Mouse (Mus musculus) layer of hippocampus, adult 11-12 months (tissue): Measurements from ENCODE around the gene Ints1.
"Not testable (repeated sequence)": the region's sequence is repeated elsewhere in the genome, so short reads cannot be mapped to it uniquely, and the experiment has no call there.

ENCODE experiments used
- DNase-seq: peaks from one replicate; pipeline ENCODE4 v3.0.0; 2022; ENCODE audit warnings: low spot score

Ints1 gene

DNA sequence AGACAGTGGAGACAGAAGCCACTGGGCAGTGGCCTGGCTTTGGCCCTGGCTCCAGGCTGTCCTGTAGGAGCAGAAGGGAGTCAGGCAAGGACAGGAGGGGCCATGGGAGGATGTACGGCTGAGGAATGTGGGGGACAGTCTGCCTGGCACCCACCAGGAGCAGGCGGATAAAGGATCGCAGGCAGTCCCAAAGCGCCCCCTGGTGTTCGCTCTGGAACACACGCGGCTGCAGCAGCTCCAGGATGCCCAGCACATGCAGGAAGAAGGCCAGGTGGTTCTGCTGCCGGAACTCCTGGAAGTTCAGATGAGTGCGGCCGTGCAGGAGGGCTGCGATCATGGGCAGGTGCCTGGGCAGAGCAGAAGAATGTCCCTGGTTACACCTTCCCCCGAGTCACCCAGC is 20.7 kb downstream of the Ints1 start:
- peak; percentile 67 for DNase-seq

DNA sequence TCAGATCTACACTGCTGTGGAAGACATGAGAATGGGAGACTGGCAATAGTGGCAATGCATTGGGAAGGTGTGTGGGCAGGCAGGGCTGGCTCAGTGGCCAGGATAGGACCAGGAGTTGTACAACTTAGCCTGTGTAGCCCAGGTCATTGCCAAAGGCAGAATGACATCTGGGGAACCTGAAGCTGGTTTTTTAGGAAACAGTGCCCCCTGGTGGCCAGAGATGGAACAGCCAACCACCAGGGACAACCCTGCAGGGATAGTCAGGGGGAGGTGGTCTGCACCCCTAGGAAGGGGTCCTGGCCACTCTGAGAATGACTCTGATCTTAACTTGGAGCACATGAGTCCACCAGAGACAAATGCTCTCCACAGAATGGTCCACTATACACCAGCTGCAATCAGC is 24.9 kb downstream of the Ints1 start:
- DNase-seq: no peak

DNA sequence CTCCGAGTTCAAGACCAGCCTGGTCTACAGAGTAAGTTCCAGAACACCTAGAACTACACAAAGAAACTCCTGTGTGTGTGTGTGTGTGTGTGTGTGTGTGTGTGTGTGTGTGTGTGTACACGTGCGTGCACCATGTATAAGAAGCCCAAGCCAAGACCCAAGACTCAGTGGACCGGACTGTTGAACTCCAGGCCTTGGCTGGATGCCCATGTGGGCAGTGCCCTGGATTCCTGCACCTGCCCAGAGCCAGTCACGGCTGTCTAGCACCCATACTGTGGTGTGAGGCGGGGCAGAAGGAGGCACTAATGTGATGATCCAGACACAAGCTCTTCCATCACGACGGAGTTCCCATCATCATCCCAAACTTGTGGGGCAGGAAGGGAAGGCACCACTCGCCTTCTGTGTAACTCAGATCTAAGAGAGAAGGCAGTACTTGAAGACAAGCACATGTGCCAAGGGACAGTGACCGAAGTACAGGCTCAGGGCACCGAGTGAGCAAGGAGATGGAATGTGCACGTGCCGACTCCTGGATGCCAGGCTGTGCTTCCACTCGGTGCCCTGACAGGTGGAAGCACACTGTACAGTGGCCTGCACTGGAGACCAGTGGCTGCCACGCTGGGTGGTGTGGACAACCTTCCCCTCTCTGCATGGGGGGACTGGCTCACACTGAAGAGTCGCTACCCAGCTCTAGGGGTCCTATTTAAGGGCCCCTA is 25.9 kb downstream of the Ints1 start:
- DNase-seq: no peak

DNA sequence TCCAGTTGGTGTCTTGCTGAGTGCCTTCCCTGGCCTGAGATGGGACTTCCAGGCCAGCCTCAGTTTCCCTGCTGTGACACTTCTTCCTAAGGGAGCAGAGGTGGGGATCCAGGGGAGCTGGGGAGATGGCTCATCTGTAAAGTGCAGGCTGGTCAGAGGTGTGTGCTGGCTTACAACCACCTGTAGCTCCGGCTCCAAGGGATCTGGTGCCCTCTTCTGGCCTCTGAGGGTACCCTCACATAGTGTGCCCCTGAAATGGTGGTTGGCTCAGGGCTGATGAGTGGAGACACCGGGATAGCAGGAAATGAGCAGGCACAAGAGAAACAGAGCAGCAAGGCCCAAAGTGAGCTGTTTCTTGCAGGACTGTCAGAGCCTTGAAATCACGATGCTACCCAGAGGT is 29.7 kb downstream of the Ints1 start:
- DNase-seq: peak; percentile 51

DNA sequence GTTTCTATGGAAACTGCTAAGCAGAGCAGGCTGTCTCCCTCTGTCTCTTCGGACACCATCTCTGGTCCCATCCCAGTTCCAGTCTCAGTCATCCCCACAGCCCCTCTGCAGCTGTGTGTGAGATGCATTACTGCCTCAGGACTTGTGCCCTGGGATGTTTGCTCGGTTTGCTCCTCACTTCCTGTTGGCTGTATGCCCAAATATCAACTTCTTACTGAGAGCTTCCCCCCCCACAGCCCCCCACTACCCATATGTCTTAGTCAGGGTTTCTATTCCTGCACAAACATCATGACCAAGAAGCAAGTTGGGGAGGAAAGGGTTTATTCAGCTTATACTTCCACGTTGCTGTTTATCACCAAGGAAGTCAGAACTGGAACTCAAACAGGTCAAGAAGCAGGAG is 32.8 kb downstream of the Ints1 start:
- DNase-seq: not testable (repeated sequence)

DNA sequence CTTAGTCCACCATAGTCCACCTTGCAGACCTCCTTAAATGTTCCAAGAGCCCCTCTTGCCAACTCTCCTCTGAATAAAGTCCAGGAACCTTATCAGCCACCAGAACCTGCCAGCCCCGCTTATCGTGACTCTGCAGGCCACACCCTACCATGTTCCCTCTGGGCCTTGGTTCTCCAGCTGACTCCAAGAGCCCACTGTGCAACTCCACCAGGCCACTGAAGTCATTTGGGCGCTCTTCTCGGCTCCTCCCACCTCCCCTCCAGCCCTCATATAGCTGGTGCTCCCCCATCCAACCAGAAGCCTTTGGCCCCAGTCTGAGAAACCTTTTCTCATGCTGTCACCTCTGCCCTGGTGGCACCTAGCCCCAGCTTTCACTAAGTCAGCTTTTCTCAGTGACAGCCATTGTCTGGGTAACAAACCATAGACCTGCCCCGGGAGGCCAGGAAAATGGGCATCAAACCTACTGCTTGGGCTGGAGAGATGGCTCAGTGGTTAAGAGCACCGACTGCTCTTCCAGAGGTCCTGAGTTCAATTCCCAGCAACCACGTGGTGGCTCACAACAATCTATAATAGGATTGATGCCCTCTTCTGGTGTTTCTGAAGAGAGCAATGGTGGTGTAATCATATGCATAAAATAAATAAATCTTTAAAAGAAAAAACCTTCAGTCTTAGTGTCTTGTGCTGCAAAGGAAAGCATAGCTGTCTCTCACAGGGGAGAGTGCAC is 36.7 kb downstream of the Ints1 start:
- no peak for DNase-seq

DNA sequence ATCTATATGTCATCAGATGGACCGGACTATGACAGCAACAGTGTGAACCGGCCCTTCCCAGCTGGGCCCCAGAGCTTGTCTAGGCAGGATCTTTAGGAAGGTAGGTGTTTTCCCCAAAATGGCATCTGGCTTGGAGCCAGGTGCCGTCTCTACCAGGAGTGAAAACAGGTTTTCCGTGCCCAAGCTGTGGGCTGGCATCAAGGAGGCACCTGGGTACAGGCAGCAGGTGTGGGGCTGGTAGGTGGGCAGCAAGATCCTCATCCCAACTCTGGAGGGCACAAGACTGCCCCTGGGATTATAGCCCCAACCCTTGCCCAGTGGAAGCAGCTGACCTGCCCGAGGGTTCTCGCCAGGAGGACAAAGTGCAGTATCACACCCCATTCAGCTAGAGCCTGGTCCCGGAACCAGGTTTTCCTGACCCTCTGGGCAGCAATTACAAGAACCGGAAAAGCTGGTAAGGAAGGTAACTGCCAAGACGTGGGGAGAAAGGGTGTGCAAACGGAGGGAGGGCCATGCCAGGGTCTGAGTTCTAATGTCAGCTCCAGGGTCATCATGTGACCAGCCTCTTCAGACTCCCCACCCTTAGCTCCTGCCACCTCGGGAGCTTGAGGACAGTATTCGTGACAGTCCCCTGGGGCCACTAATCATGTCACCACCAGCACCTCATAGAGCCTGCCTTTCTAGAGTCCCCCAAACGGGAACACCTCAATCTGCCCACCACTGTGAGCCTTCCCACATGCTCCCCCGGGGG is 37.5 kb downstream of the Ints1 start:
- DNase-seq: no peak

DNA sequence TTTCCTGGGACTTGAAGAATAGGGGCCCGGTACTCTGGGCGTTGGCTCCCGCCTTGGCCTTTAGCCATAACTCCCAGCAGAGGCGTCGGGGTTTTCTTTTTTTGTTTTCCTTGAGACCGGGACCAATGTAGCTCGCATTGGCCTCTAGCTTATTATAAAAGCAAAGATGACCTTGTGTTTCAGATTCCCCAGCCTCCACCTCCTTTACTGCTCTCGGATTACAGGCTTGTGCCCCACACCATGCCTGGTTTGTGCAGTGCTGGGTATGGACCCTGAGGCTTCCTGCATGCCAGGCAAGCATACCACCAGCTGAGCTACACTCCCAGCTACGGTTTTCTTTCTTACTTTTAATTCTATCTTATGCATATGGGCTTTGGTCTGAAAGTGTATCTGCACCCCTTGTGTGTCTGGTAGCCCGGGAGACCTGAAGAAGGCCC is 39.0 kb downstream of the Ints1 start:
- no peak for DNase-seq

DNA sequence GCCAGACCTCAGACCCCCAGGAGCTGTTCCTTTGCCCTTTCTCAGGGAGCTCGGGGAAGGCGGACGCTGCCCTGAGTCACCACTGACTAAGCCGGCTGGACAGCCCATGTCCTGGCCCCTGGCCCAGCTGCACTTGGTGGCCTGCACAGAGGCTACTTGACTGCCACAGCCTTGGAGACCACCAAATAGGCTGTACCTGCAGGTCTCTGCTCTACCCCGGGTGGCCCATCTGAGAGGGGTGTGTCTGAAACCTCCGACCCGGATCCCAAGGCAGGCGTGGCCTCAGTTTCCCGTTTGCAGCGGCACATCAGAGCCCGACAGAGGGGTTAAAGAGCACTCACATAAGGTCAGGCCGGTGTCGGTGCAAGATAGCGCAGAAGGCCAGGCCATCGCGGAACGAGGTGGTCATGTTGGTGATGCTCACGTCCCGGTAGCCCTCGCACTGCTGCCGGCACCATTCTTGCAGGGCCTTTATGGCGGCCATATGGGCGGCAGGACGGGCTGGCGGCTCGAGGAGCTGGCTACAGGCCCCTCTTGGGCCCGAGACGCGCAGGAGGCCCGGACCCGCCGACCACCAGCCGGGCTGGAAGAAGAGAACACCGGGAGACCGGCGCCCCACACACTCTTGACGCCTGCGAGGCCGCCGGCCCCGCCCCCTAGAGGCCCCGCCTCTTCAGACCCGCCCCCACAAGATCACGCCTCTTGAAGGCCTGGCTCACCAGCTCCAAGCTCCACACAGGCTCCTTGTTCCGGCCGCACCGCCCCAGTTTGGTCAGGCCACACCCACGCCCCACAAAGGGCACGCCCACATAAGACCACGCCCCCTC is 39.6 kb downstream of the Ints1 start, which contains the start of gene Micall2:
TSS of gene Micall2 (minus strand) at position 660 of the 827 bp plus-strand sequence.
- peak; percentile 90 for DNase-seq

DNA sequence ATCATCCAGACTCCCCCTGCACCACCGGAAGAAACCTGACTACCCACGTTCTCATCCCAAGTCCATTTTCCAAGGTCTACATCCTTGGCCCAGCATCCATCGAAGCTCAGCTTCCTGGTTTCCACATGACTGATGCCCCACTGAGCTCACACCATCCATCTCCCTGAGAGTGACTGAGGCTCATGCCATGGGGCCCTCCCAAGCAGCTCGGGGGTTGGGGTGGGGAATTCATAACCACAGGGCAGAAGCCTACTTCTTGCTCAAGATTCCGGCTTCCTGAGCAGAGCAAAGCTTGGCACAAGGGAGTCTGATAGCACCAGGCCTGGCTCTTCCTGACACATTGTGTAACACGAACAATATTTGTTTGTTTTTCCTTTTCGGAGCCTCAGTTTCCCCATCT is 40.7 kb downstream of the Ints1 start:
- DNase-seq: no peak

DNA sequence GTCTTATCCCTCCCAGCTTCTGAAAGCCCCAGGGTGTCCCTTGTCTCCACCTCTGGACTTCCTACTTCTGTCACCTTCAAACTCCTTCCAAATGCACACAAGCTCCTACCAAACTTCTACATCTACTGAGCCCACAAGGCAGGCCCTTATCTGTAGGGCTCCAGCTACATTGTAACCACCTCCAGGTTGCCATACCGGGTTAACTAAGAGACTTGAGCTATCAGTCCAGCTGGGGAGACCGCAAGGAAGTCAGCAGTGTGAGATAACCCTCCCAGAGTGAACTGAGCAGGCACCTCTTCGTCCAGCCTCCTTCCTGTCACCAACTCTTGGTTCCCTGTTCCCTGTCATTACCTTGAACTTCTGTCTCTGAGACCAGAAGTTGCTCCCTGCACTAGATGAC is 41.5 kb downstream of the Ints1 start:
- no peak for DNase-seq

DNA sequence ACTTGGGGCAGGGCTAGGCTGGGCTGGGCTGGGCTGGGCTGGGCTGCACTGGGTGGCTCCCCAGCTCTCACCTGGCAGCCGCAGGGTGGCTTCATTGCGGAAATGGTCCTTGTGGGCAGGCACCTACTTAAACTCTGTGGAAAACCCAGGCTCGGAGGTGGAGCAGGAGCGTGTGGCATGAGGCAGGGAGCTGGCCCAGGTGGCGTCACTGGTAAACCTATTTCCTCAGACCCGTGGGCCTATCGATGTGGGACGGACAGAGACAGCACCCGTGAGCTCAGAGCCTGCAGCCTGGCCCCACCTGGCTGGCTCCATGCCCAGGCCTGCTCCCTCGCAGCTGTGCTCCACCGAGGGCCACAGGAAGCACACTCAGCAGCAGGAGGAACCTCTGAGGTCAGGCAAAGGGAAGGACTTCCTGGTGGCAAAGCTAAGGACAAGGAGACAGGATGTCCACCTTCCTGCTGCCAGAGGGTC is 42.8 kb downstream of the Ints1 start:
- no peak for DNase-seq

DNA sequence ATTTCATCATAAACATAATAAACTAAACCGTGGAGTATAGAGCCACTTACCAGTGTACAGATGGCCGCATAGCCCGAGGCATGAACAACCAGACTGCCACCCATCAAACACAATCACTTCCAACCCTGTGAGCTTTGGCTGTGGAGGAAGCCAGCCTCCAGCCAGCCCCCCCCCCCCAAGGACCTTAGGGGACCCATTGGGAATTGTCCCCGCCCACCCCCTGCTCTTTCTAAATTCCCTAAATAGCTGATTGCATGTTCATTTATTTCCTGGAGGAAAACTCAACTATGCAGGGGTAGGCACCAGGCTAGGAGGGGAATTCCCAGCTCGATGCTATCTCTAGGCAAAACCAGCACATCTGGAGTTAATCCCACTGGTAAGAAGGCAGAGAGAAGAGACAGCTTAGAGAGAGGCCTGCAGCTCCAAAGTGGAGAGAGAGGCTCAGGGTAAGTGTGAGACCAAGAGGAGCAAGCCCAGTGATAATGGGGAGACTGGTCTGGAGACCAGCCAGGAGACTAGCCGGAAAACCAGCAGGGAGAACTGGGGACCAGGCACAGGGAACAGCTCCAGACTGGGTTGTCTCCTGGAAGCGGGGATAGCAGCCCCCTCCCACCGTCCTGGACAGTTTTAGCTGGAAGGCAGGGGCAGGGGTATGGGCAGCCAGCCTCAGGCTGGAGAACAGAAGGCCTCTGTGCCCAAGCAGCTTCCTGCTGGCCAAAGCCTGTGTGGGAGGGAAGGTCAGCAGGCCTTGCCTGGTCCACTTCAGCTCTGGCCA is 44.6 kb downstream of the Ints1 start:
- DNase-seq: no peak

DNA sequence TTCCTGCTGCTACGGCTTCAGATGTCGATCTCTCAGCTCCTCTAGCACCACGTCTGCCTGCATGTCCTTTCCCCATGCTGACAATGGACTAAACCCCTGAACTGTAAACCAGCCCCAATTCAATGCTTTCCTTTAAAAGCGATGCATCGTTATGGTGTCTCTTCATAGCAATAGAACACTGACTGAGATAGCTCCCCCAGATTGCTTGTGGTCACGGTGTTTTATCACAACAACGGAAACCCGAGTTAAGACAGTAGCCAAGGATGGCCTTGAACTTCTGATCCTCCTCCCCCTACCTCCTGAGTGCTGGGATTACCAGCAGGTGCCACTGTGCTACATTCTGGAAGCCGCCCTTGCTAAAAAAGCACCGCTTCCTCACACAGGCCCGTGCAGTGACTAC is 48.2 kb downstream of the Ints1 start:
- DNase-seq: no peak

DNA sequence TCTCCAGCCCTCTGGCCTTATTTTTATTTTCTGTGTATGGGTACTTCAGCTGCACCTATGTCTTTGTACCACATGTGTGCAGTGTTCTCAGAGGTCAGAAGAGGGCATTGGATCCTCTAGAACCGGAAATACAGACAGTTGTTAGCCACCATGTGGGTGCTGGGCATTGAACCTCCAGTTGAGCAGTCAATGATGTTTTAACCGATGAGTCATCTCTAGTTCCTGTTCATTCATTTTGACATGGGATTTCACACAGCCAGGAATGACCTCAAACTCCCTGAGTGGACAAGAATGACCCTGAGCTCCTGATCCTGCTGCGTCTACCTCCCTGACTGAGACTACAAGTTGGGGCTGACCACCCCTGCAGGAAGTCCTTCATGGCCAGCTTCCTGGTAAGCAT is 49.3 kb downstream of the Ints1 start:
- DNase-seq: no peak

DNA sequence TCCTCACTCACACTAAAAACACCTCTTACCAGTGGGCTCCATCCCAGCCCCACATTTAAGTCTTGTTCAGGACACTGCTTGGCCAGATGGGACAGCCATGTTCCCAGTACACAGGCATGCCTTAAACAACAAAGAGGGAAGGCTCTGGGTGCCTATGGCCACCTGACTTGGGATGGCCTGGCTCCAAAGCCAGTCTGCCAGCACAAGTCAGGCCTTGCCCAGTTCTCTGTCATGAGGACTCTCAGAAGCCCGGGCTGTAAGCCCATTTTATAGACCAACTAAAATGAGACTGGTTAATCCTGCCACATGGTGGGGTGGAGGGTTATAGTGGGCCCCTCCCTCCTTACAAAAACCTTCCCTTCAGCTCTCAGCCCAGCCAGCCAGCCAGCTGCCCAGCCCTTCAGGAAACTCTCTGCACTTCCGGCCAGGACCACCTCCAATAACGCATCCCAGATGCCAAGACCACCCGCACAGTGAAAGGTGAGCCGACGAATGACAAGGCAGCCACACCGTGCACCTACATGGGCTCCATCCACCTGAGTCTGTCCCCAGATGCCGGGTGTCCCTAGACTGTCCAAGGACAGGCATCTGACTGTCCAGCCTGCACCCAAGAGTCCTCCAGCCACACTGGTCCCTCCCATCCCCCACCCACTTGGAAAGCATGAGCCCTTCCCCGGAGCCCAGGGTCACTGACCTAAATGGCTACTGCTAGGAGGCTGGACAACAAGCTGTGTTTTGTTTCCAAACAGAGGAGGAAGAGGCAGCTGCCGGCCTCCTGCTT is 50.9 kb downstream of the Ints1 start:
- DNase-seq: no peak

DNA sequence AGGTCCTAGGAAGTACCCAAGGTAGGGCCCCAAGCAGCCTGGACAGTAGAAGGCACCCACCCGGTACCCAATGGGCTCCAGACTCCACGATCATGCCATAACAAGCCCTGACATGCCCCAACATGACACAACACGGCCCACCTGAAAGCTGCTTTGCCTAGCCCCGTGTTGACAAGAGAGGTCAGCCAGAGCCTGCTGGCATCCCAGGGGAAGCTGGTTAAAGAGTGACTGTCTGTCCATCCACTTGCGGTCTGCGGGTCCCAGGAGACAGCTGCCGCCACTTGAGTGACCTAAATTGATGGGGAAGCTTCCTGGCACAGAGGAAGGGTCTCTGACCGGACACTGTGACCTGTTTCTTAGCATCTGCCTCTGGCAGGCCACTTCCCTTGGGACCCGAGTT is 52.4 kb downstream of the Ints1 start:
- no peak for DNase-seq

DNA sequence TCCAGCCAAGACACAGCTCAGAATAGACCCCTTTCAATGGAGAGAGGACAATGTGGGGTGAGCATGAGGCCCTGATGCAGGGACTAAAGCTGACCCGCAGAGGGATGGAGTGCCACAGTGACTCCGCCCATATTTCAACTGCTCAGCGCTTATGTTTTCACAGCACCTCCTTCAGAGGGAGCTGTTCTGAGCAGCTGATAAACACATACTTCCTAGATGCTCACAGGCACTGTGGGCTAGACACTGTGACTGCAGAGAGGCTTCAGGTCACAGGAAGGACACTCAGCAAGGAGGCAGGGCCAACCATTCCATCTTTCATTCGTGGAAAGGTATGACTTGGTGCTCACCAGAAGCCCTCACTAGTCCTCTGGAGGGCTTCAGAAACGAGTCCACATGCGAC is 52.8 kb downstream of the Ints1 start:
- DNase-seq: no peak

DNA sequence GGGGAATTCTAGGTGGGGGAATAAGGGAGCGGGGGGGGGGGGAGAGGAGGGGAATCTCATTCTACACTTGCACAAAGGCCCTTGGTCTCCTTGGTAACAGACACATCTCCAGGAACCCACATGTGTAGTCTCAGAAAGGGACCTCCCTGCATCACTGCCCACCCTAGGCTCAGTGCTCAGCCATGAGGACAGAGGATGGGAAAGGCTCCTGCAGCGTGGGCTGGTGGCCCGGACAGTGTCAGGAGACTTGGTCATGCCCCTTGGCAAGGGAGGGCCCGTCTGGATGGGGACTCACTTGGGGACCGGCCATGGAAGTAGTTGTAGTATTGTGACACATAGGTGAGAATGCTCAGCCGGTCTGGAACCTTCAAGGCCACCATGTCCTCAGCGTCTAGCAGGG is 56.5 kb downstream of the Ints1 start:
- DNase-seq: no peak

DNA sequence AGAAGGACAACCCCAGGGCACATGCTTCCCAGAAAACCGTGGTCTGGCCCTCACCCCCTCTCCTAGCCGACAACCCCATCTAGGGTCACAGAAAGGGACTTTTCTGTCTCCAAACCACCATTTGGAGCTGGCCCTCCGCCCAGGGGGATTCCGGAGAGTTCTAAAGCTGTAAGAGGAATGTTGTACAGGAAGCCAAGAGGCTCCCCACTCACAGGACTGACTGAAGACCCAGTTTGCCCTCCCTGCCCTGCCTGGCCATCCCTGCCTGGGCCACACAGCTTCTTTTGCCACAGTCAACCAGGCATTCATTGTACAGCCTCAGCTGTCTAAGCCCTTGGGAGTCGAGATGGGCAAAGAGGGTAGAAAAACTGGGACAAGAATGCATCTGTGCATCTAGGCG is 56.9 kb downstream of the Ints1 start:
- DNase-seq: no peak
